Mouse (Mus musculus) C2C12 (cell line): ENCODE results near the gene Sfxn2. TPM values are rescaled to one million over a fixed set of nuclear protein-coding genes. Genes with fewer than 3 reads are reported as not detected.

Experiments
- H3K27me3 ChIP-seq: one replicate; pipeline ENCODE4 v1.6.1; 2011; ENCODE audit not compliant: control insufficient read depth, insufficient read depth, insufficient read length
- H3K36me3 ChIP-seq: one replicate; pipeline ENCODE4 v1.6.1; 2011; ENCODE audit not compliant: control insufficient read depth, insufficient read depth
- H3K4me3 ChIP-seq: one replicate; pipeline ENCODE4 v1.5.1; 2011; ENCODE audit warnings: mild to moderate bottlenecking, control low read depth; ENCODE audit not compliant: poor library complexity, insufficient read depth, severe bottlenecking
- H3K79me2 ChIP-seq: one replicate; pipeline ENCODE4 v1.6.1; 2011; ENCODE audit not compliant: control insufficient read depth, insufficient read depth
- H3K79me3 ChIP-seq: one replicate; pipeline ENCODE4 v1.6.1; 2011; ENCODE audit warnings: low read depth, control low read depth
- H3ac ChIP-seq: one replicate; pipeline ENCODE3; 2011; ENCODE audit warnings: low read depth; ENCODE audit not compliant: control insufficient read depth, insufficient read length
- CEBPB ChIP-seq: IDR thresholded peaks from one replicate; pipeline ENCODE4 v1.6.1; 2011; ENCODE audit warnings: low read depth, mild to moderate bottlenecking, control low read depth, moderate library complexity
- CTCF ChIP-seq: IDR thresholded peaks from one replicate; pipeline ENCODE4 v1.5.1; 2011; ENCODE audit not compliant: control insufficient read depth, insufficient read depth, insufficient read length
- FOSL1 ChIP-seq: IDR thresholded peaks from one replicate; pipeline ENCODE4 v1.8.0; 2011; ENCODE audit warnings: mild to moderate bottlenecking, low read length; ENCODE audit not compliant: poor library complexity, insufficient read depth, severe bottlenecking
- MAX ChIP-seq: IDR thresholded peaks from one replicate; pipeline ENCODE4 v1.6.1; 2011; ENCODE audit warnings: mild to moderate bottlenecking, control low read depth
- MYOD1 ChIP-seq: IDR thresholded peaks from one replicate; pipeline ENCODE4 v1.6.1; 2011; ENCODE audit warnings: low read depth; ENCODE audit not compliant: control insufficient read depth, insufficient read length
- MYOG ChIP-seq: IDR thresholded peaks from one replicate; pipeline ENCODE4 v1.6.1; 2011; ENCODE audit not compliant: control insufficient read depth, insufficient read length; ENCODE audit errors: extremely low read depth
- USF1 ChIP-seq: IDR thresholded peaks from one replicate; pipeline ENCODE4 v1.6.1; 2011; ENCODE audit warnings: low read depth, mild to moderate bottlenecking, control low read depth, moderate library complexity
- polyA plus RNA-seq: library from polyadenylated mRNA; unstranded; fragments of >200 nt; fragmentation: generic; extraction: Trizol; gene quantifications from one replicate; pipeline ENCODE4 v1.2.1, GENCODE M21; 2012; ENCODE audit warnings: missing spikeins

Gene Sfxn2
- polyA plus RNA-seq, 1 experiment, result 1.4 TPM

DNA sequence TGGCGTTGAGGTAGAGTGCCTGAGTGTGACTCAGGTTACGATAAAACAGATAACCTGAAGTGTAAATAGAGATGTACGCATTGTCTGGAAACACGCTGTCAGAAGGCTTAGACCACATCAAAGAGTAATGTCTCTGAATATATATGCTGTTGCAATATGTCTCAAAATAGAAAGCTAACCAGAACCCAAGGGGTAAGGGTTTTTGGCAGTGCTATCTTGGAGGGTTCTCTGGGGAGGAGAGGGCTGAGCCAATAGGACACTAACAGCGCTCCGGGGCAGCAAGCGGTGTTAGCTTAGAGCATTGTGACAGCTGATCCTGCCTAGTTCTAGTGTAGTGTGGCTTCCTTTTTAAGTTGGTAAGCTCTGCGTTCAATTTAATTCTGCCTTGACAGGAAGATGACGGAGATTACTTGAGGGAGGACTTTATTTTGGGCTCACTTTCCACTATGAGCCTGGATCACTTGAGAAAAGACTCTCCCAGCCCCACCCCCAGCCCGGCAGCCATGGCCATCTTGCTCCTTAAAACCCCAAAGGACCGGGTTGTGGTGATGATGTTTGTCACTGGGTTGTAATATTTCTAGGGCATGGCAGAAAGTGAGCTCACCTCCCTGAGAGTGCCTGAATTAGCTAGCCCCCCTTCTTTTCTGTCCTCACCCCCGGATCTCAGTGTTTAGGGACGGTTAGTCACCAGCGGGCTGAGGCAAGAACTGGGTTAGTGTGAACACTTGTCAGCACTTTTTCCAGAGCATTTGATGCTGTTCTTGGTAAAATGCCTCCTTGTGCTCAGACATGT, 47.0 kb downstream of the Sfxn2 start:
- TF ChIP-seq FOSL1 (no peak), CEBPB (no peak), USF1 (no peak), MYOD1 (no peak)
- Histone ChIP-seq H3K4me3 (no peak overlapping the region), H3K79me3 (peaks cover 1% of the 10 kb centered on the region), H3K79me2 (peaks cover 16% of the 10 kb centered on the region), H3ac (no peak overlapping the region), H3K27me3 (no peaks in the 10 kb centered on the region), H3K36me3 (peaks cover 6% of the 10 kb centered on the region)

DNA sequence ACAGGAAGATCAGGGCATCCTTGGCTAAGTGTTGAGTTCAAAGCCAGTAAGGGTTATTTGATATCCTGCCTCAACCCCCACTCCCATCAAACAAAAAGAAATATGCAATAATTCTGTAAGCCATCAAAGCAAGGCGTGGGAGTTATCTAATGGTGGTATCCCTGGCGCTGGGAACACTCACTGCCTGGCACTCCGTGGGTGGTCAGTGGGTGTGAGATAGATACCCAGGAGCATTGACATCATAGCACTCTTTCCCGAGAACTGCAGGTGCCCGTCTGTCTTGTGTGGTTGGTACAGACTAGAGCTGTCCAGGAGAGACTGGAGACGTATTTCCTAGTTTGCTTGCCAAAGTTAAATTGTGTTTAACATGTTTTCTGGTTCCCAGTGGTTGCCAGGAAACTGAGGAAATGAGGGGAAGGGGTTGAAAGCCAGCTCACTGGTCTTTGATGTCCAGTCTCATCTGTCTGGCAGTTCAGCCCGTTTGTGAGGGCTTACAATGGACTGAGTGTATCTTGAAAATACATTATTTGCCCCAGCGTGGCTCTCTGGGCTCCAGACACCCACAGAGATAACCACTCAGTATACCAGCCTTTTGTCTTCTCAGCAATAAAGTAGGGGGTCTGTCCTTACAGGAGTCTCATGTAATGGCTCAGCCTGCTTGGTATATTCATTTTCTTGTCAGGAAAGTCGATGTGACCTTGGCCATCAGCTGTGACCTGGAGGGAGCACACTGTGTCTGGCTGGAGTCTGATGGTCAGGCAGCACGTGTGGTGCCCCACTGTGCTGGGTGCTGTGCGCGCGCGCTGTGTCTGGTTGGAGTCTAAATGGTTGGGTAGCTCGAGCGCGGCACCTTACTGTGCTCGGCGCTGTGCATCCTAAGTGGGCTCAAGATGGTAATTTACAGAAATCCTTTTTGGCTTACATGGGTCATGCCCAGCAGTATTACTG, 48.3 kb downstream of the Sfxn2 start:
- Histone ChIP-seq H3K79me3 (peaks cover 1% of the 10 kb centered on the region), H3K27me3 (no peaks in the 10 kb centered on the region), H3K4me3 (no peak overlapping the region), H3ac (no peak overlapping the region), H3K79me2 (peaks cover 16% of the 10 kb centered on the region), H3K36me3 (no peaks in the 10 kb centered on the region)
- no peak for TF ChIP-seq MAX
- no peak for TF ChIP-seq MYOD1
- TF ChIP-seq CEBPB, result no peak

DNA sequence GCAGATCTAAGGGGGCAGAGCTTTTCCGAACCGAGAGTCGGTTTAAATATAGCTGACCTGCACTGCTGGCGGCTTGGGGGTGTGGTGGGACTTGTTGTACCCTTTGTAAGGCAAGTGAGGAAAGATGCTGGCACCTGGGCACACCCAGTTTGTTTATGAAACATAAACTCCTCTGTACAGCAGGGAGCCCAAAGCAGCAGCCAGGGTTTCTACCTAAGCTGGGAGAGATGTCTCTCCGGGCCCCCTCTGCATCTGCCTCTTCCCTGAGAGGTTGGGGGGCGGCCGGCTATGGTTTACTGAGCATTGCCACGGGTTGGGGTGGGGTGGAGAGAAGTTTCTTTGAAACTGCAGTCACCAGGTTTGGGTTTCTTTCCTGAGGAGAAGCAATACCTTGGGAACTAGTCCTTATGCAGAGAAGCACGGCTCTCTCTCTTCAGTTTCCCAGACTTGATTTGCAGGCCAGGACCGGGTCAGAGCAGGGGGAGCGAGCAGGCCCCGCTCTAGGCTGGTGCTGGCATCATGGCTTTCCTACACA, 49.6 kb downstream of the Sfxn2 start:
- TF ChIP-seq USF1, result no peak
- no peak for TF ChIP-seq CTCF
- no peak for TF ChIP-seq FOSL1
- no peak for TF ChIP-seq MYOD1
- TF ChIP-seq CEBPB, result no peak
- TF ChIP-seq MAX, result no peak
- TF ChIP-seq MYOG, result no peak
- Histone ChIP-seq H3ac (no peak overlapping the region), H3K4me3 (no peak overlapping the region), H3K79me2 (peaks cover 16% of the 10 kb centered on the region), H3K36me3 (no peaks in the 10 kb centered on the region), H3K27me3 (no peaks in the 10 kb centered on the region), H3K79me3 (peaks cover 1% of the 10 kb centered on the region)

DNA sequence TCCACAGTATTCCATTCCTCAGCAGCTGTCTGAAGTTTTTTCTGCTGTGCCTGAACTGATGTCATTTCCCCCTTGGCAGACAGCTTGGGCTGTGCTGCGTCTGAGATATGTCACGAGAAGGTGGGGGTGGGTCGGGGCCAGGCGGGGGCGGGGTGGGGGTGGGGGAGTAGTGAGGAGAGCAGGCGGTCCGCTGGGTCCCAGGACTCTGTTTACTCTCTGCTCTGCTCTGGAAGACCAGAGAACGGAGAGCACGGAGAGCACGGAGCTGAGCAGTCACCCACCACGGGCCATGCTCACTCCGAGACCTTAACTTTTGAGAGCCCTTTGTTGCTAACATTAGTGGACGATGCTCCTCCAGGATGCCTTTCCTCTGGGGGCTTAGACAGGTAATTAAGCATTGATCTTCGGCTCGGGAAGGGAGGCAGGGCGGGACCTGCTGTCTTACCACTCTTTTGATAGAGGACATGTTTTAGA, 50.1 kb downstream of the Sfxn2 start:
- TF ChIP-seq CEBPB (no peak), MYOD1 (no peak), USF1 (no peak), FOSL1 (no peak), MAX (no peak), CTCF (no peak), MYOG (no peak)
- no peak overlapping the region for H3K4me3 ChIP-seq
- peaks cover 1% of the 10 kb centered on the region for H3K79me3 ChIP-seq

DNA sequence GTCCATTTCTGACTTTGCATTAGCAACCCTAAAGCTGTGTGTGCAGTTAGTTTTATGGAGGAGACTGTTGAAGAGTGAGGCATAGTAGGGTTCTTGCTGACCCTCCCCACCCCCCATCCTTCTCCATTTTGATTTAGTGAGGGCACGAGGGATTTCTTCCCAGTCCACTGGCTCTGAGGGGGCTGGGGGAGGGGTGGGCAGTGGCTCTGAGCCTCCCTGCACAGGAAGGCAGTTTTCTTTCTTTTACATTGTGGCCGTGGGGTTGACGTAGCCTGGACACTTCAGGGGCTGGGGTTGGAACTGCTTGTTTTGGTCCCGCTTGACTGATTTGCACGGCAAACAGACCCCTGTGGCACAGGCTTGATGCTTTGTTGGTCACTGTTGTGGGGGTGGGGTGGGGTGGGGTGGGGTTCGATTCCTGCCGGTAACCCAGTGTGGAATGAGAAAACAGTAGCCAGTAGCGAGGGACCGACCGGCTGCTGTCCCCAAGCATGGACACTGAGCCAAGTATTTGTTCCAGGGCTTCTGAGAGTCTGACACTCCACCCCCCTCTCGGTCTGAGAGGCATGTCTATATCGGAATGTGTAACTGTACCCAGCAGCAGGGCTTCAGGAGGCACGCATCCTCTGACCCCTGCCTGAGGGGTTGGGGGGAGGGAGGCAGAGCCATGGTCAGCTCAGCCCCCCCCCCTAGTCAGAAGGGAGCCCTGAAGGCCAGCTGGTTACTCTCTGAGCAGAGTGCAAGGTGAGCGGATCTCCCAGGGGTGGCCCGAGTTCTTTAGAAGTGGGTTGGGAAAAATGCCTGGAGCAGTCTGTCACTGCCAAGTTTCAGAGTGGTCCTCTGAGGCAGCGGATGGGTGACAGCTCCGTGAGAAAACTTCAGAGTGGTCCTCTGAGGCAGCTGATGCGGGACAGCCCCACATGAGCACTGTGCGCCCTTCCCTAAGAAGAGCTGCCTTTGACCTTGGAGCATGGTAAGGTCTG, 50.9 kb downstream of the Sfxn2 start:
- Histone ChIP-seq H3ac (no peak overlapping the region), H3K36me3 (no peaks in the 10 kb centered on the region), H3K27me3 (no peaks in the 10 kb centered on the region), H3K79me3 (peaks cover 1% of the 10 kb centered on the region), H3K79me2 (peaks cover 16% of the 10 kb centered on the region), H3K4me3 (no peak overlapping the region)
- TF ChIP-seq CEBPB (no peak), MAX (no peak), MYOD1 (no peak), USF1 (no peak), FOSL1 (no peak), CTCF (no peak), MYOG (no peak)

More for the DNA sequence above, 50.1 kb downstream of the Sfxn2 start:
- H3K27me3 ChIP-seq, result no peaks in the 10 kb centered on the region
- H3K79me2 ChIP-seq, result peaks cover 16% of the 10 kb centered on the region
- H3K36me3 ChIP-seq, result no peaks in the 10 kb centered on the region
- H3ac ChIP-seq, result no peak overlapping the region
